ENCODE assay signal across 9 mouse cellular contexts in the genomic region with DNA sequence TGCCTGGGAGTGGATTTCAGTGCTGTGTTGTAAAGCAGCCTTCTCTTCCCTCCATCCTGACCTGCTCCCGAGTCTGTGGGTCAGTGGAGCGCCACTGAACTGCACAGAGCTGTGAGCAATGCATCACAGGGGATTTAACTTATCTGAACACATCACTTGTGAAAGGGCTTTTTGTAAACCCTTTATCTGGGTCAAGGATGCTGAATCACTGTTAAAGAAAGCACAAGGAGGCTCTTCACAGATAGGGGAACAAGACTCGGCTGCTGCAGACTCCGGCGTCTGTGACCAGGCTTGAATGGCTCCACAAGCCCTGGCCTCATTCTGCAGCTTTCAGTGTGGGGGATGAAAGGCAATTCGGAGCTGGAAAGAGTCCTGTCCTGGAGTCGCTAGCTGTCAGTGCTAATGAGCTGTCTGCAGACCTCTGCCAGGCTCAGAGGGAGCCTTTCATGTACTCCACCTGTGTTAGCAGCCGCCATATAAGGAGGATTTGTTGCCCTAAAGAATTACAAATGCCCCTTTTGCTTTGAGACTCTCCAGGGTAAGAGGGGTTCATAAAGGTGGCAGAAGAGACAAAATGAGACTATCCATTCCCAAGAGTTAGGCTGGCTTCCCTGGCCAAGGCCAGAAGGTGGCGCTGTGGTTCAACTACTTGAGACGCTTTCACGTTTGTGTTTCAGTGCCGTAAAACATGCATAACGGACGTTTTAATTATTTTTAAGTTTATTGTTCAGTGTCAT. TPM values are rescaled to one million over a fixed set of nuclear protein-coding genes. Genes with fewer than 3 reads are reported as not detected.
A peak's percentile ranks its signal among the peaks of the same experiment; 100 is the strongest.
DNase-seq lines count a peak whose midpoint lies in the region; ATAC-seq and TF ChIP-seq lines count a peak whose summit lies in the region.
"Had no signal": no experiment of that assay in that cellular context is flagged by ENCODE, and none has a peak within 500 bp of the region (broad histone marks: within the 10 kb centered on the region; RNA-seq: fewer than 3 reads in every experiment).

No protein-coding gene starts in this region.

- H3K36me3 ChIP-seq in forebrain, postnatal 0 days (ENCODE audit: insufficient read depth): no peaks in the 10 kb centered on the region
- H3K36me3 ChIP-seq in hindbrain, embryonic 11.5 days (ENCODE audit: control insufficient read depth, insufficient read depth, low read length): no peaks in the 10 kb centered on the region

- TF ChIP-seq CTCF in forebrain, postnatal 0 days (IDR thresholded peaks at IDR 0.05; ENCODE audit: low read depth): peak; percentile 95

- H3K4me2 ChIP-seq in forebrain, postnatal 0 days (ENCODE audit: low read depth): peak overlapping the region; percentile 45
- H3K4me2 ChIP-seq in hindbrain, embryonic 11.5 days (replicated peaks; ENCODE audit: low read depth, low read length): 0 out of 2 replicates have a peak overlapping the region, but pooled peaks have one; percentile 1

- ATAC-seq in forebrain, postnatal 0 days: peak; percentile 82
- ATAC-seq in hindbrain, embryonic 11.5 days (ENCODE audit: low FRiP score): no peak

- no peaks in the 10 kb centered on the region for H3K4me1 ChIP-seq in forebrain, postnatal 0 days (ENCODE audit: insufficient read depth)
- 0 out of 2 replicates have a peak, but pooled peaks cover 2% of the 10 kb centered on the region for H3K4me1 ChIP-seq in hindbrain, embryonic 11.5 days (replicated peaks; ENCODE audit: control insufficient read depth, insufficient read depth, low read length)

- no peak overlapping the region; the same call in 1 of the 2 replicates for H3K27ac ChIP-seq in forebrain, postnatal 0 days (ENCODE audit: low read depth, low read length)
- H3K27ac ChIP-seq in hindbrain, embryonic 11.5 days (ENCODE audit: low read depth, low read length): no peak overlapping the region
- H3K27ac ChIP-seq: macrophage had no signal

- no peaks in the 10 kb centered on the region for H3K27me3 ChIP-seq in forebrain, postnatal 0 days (ENCODE audit: insufficient read depth, low read length)
- H3K27me3 ChIP-seq in hindbrain, embryonic 11.5 days (ENCODE audit: control insufficient read depth, insufficient read depth, low read length): 0 out of 2 replicates have a peak, but pooled peaks cover 2% of the 10 kb centered on the region

- no peak overlapping the region for H3K9ac ChIP-seq in forebrain, postnatal 0 days
- no peak overlapping the region for H3K9ac ChIP-seq in hindbrain, embryonic 11.5 days (ENCODE audit: low read depth, low read length)

- peak; percentile 74 for DNase-seq in ES-CJ7 (ENCODE audit: low read depth, low spot score)
- peak; percentile 79 for DNase-seq in cerebellum, adult 11 months
- peak; percentile 94 for DNase-seq in forebrain, postnatal 0 days
- DNase-seq in hindbrain, embryonic 11.5 days (ENCODE audit: low spot score): peak; percentile 93
- DNase-seq in layer of hippocampus, postnatal 10 days (ENCODE audit: low spot score in 2 of 2): peak; percentile 91 to 93
- DNase-seq in lung, postnatal 10 days: peak; percentile 89
- peak; percentile 80 for DNase-seq in retina, adult 2 months (ENCODE audit: low read depth, low spot score)
- peak; percentile 80 for DNase-seq in thymus, postnatal 25 days

- 4% methylated on average over 14 of the region's 14 CpGs for WGBS in forebrain, postnatal 0 days
- WGBS in hindbrain, embryonic 11.5 days: 21% methylated on average over 14 of the region's 14 CpGs

- no peaks in the 10 kb centered on the region for H3K9me3 ChIP-seq in forebrain, postnatal 0 days (ENCODE audit: low read length)
- H3K9me3 ChIP-seq in hindbrain, embryonic 11.5 days (ENCODE audit: control insufficient read depth, low read length): no peaks in the 10 kb centered on the region

- peak overlapping the region; percentile 25 for H3K4me3 ChIP-seq in forebrain, postnatal 0 days (ENCODE audit: low read depth, low read length)
- H3K4me3 ChIP-seq in hindbrain, embryonic 11.5 days (ENCODE audit: low read depth, low read length): no peak overlapping the region

RNA-seq across cellular contexts. Expression of a gene that starts 11.3 kb away (rescaled TPM):
- 40.0 and 41.6 TPM in 2 replicates for total RNA-seq in forebrain, postnatal 0 days (2014; rRNA removed)
- 69.0 and 84.8 TPM in 2 replicates for polyA plus RNA-seq in forebrain, postnatal 0 days (2015; fragmentation: Nextera tagmentation; extraction: Ambion mirVana)
- polyA plus RNA-seq in hindbrain, embryonic 11.5 days (2014; fragmentation: Nextera tagmentation; extraction: Ambion mirVana): 71.3 and 74.8 TPM in 2 replicates
- total RNA-seq in layer of hippocampus, postnatal 10 days (2021): 10 to 100 TPM; 38.6 to 40.0 TPM
